Mouse (Mus musculus) CH12F3 (cell line): ENCODE results near the gene Ddit4.

Source experiments
- in situ Hi-C: fragments of 300-500 bp; cut with MboI; formaldehyde crosslinking; loops from 2 replicates; pipeline ENCODE4 v1.14.3; 2020; ENCODE audit warnings: low sequenced_read_pairs

The Ddit4 gene

GRCm38 (mm10) chr10:59949783-59950605 lies 1.6 kb downstream of the Ddit4 start:
- in situ Hi-C loops = loop anchor here (5.0 kb wide), 1 partner anchor 63 kb away; no protein-coding TSS in a partner anchor

GRCm38 (mm10) chr10:59949255-59949648 lies 2.4 kb downstream of the Ddit4 start:
- in situ Hi-C loops = no loop called here

- in situ Hi-C loops = no loop called here
Observed at GRCm38 (mm10) chr10:59948363-59949254, 3.0 kb downstream of the Ddit4 start.

- in situ Hi-C loops = no loop called here
Observed at GRCm38 (mm10) chr10:59947296-59948073, 4.1 kb downstream of the Ddit4 start.

GRCm38 (mm10) chr10:59946362-59946761 lies 5.3 kb downstream of the Ddit4 start:
- in situ Hi-C loops = no loop called here

- in situ Hi-C loops = no loop called here
Observed at GRCm38 (mm10) chr10:59945416-59945815, 6.2 kb downstream of the Ddit4 start.

- in situ Hi-C loops = no loop called here
Observed at GRCm38 (mm10) chr10:59943421-59943989, 8.1 kb downstream of the Ddit4 start.

- in situ Hi-C loops = no loop called here
Observed at GRCm38 (mm10) chr10:59942847-59943420, 8.7 kb downstream of the Ddit4 start.

GRCm38 (mm10) chr10:59942281-59942846 lies 9.3 kb downstream of the Ddit4 start:
- in situ Hi-C loops = no loop called here

- in situ Hi-C loops = no loop called here
Observed at GRCm38 (mm10) chr10:59939081-59939480, 12.6 kb downstream of the Ddit4 start.

GRCm38 (mm10) chr10:59938662-59939061 lies 13.0 kb downstream of the Ddit4 start:
- in situ Hi-C loops = no loop called here

- in situ Hi-C loops = no loop called here
Observed at GRCm38 (mm10) chr10:59936058-59936856, 15.4 kb downstream of the Ddit4 start.

GRCm38 (mm10) chr10:59934039-59934438 lies 17.6 kb downstream of the Ddit4 start:
- in situ Hi-C loops = no loop called here

- in situ Hi-C loops = no loop called here
Observed at GRCm38 (mm10) chr10:59932521-59932920, 19.1 kb downstream of the Ddit4 start.

GRCm38 (mm10) chr10:59930996-59931395 lies 20.6 kb downstream of the Ddit4 start:
- in situ Hi-C loops = no loop called here

GRCm38 (mm10) chr10:59929205-59929604 lies 22.4 kb downstream of the Ddit4 start:
- in situ Hi-C loops = no loop called here

GRCm38 (mm10) chr10:59924305-59924704 lies 27.3 kb downstream of the Ddit4 start:
- in situ Hi-C loops = no loop called here

GRCm38 (mm10) chr10:59923493-59923892 lies 28.1 kb downstream of the Ddit4 start:
- in situ Hi-C loops = no loop called here
